Mouse (Mus musculus) kidney, adult 2 months (tissue): ENCODE data around the gene Slc8a1. TPM values are rescaled to one million over a fixed set of nuclear protein-coding genes. Genes with fewer than 3 reads are reported as not detected.

Source experiments
- DNase-seq: peaks from one replicate; pipeline ENCODE4 v3.0.0; 2021
- H3K27ac ChIP-seq: fragments of 200-500 bp; 2 replicates; pipeline ENCODE4 v1.5.1; 2012; ENCODE audit warnings: low read depth, low read length, control low read depth, inconsistent platforms; ENCODE audit not compliant: insufficient read depth
- H3K27me3 ChIP-seq: fragments of 200-500 bp; replicated peaks from 2 replicates; pipeline ENCODE4 v1.6.1; 2012; ENCODE audit warnings: mild to moderate bottlenecking, moderate library complexity, low read length, inconsistent platforms; ENCODE audit not compliant: control insufficient read depth, insufficient read depth
- H3K36me3 ChIP-seq: fragments of 200-500 bp; 2 replicates; pipeline ENCODE4 v1.6.1; 2012; ENCODE audit warnings: mild to moderate bottlenecking, moderate library complexity, low read length, inconsistent platforms; ENCODE audit not compliant: control insufficient read depth, insufficient read depth
- H3K4me1 ChIP-seq: fragments of 200-500 bp; 2 replicates; pipeline ENCODE4 v1.6.1; 2011; ENCODE audit warnings: low read length; ENCODE audit not compliant: control insufficient read depth, insufficient read depth
- H3K4me3 ChIP-seq: fragments of 200-500 bp; 2 replicates; pipeline ENCODE4 v1.5.1; 2011; ENCODE audit warnings: mild to moderate bottlenecking, low read depth, low read length, control low read depth; ENCODE audit not compliant: insufficient read depth
- CTCF ChIP-seq: fragments of 200-500 bp; conservative IDR thresholded peaks from 2 replicates; pipeline ENCODE4 v1.5.1; 2011; ENCODE audit warnings: low read depth, mild to moderate bottlenecking, control low read depth, low read length, moderate library complexity, mixed read lengths; ENCODE audit not compliant: insufficient read depth, insufficient read length
- POLR2A ChIP-seq: fragments of 200-500 bp; IDR thresholded peaks from one replicate; pipeline ENCODE4 v1.6.1; 2011; ENCODE audit warnings: low read depth, low read length, control low read depth
- WGBS: fragments of 180-500 bp; shearing (Covaris S2); methylation state at CpG from one replicate; pipeline ENCODE4 v1.1.7; 2018; 5-methylcytosine and 5-hydroxymethylcytosine counted together
- polyA plus RNA-seq: library from polyadenylated mRNA; depleted of rRNA; stranded (reverse); fragments of >200 nt; gene quantifications from 2 replicates; pipeline ENCODE4 v1.2.3, GENCODE M21; 2012

Slc8a1 gene
- polyA plus RNA-seq, 1 experiment = 15.1 TPM

- Histone ChIP-seq H3K4me1 (no peaks in the 10 kb centered on the region), H3K27ac (no peak overlapping the region), H3K36me3 (no peaks in the 10 kb centered on the region), H3K4me3 (no peak overlapping the region), H3K27me3 (no peaks in the 10 kb centered on the region)
- DNase-seq = no peak
- TF ChIP-seq POLR2A (no peak), CTCF (no peak)
- 88% methylated on average over 2 of the region's 2 CpGs for WGBS
These were observed 83.6 kb downstream of the Slc8a1 start for GRCm38 (mm10) chr17:81654548-81654947.

DNA sequence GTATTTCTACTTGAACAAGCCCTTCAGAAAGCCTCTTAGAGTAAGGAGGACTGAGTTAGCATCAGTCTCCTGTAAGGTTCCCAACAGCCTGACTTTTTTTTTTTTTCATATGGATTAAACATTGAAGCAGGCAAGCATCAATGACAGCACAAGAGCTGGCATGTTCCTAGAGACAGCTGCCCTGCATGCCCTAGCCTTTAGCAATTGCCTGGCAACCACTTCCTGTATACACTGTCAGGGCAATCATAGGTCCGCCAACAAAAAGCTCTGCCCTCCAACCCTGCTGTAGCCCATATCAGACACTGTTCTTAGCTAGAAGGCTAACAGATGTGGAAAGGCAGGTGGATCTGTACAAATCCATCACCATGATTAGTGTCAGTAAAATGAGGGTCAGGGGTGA lies 85.2 kb downstream of the Slc8a1 start:
- 49% methylated on average over 1 of the region's 1 CpGs for WGBS
- H3K27me3 ChIP-seq = no peaks in the 10 kb centered on the region
- TF ChIP-seq POLR2A = no peak
- TF ChIP-seq CTCF = no peak
- no peaks in the 10 kb centered on the region for H3K36me3 ChIP-seq
- DNase-seq = no peak
- no peaks in the 10 kb centered on the region for H3K4me1 ChIP-seq
- no peak overlapping the region for H3K4me3 ChIP-seq
- H3K27ac ChIP-seq = no peak overlapping the region

GRCm38 (mm10) chr17:81636822-81637221 lies 101.4 kb downstream of the Slc8a1 start:
- WGBS = 68% methylated on average over 2 of the region's 2 CpGs
- Histone ChIP-seq H3K36me3 (no peaks in the 10 kb centered on the region), H3K4me3 (no peak overlapping the region), H3K4me1 (no peaks in the 10 kb centered on the region), H3K27ac (no peak overlapping the region), H3K27me3 (no peaks in the 10 kb centered on the region)
- no peak for TF ChIP-seq POLR2A
- no peak for TF ChIP-seq CTCF
- DNase-seq = peak; percentile 7

DNA sequence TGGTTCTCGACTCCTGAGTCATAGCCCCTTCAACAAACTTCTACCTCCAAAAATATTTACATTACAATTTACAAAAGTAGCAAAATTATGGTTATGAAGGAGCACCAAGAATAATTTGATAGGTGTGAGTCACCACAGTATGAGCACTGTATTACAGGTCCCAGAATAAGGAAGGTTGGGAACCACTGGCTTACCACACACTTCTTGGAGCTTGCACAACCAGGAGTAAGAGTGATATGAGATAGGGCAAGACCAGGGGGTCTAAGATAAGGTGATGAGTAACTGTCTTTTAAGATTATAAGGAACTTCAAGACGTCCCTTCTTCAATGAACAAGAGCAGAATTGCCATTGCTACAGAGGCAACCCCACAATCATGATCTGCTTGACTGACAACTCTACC lies 107.7 kb downstream of the Slc8a1 start:
- no peak for DNase-seq
- 89% methylated on average over 2 of the region's 2 CpGs for WGBS
- Histone ChIP-seq H3K36me3 (no peaks in the 10 kb centered on the region), H3K4me3 (no peak overlapping the region), H3K27me3 (no peaks in the 10 kb centered on the region), H3K27ac (no peak overlapping the region), H3K4me1 (no peaks in the 10 kb centered on the region)
- TF ChIP-seq CTCF (no peak), POLR2A (no peak)

GRCm38 (mm10) chr17:81621188-81621644 lies 117.0 kb downstream of the Slc8a1 start:
- Histone ChIP-seq H3K36me3 (no peaks in the 10 kb centered on the region), H3K4me3 (no peak overlapping the region), H3K27me3 (no peaks in the 10 kb centered on the region), H3K4me1 (no peaks in the 10 kb centered on the region), H3K27ac (no peak overlapping the region)
- DNase-seq = no peak
- TF ChIP-seq CTCF (no peak), POLR2A (no peak)
- WGBS = 66% methylated on average over 2 of the region's 2 CpGs

- no peak overlapping the region for H3K27ac ChIP-seq
- DNase-seq = no peak
These were observed 119.7 kb downstream of the Slc8a1 start for GRCm38 (mm10) chr17:81618461-81618860.

GRCm38 (mm10) chr17:81616326-81616725 lies 121.9 kb downstream of the Slc8a1 start:
- Histone ChIP-seq H3K27ac (no peak overlapping the region), H3K27me3 (no peaks in the 10 kb centered on the region), H3K4me1 (no peaks in the 10 kb centered on the region), H3K4me3 (no peak overlapping the region), H3K36me3 (no peaks in the 10 kb centered on the region)
- WGBS = 53% methylated on average over 4 of the region's 4 CpGs
- no peak for DNase-seq
- TF ChIP-seq CTCF (no peak), POLR2A (no peak)

More at GRCm38 (mm10) chr17:81618461-81618860, 119.7 kb downstream of the Slc8a1 start:
- TF ChIP-seq POLR2A (no peak), CTCF (no peak)
- Histone ChIP-seq H3K36me3 (no peaks in the 10 kb centered on the region), H3K4me3 (no peak overlapping the region), H3K27me3 (no peaks in the 10 kb centered on the region), H3K4me1 (no peaks in the 10 kb centered on the region)
- whole genome bisulfite sequencing = 71% methylated on average over 5 of the region's 5 CpGs
